Mouse (Mus musculus) limb, embryonic 13.5 days (tissue): ENCODE data around the gene Gtf3c2. TPM values are rescaled to one million over a fixed set of nuclear protein-coding genes. Genes with fewer than 3 reads are reported as not detected.
A peak's percentile ranks its signal among the peaks of the same experiment; 100 is the strongest.

Experiments used
- ATAC-seq: fragments of 200-750 bp; cut with Nextera tagmentation; 2 replicates; pipeline ENCODE4 v1.8.0; 2017; ENCODE audit warnings: low read depth, moderate number of reproducible peaks, moderate TSS enrichment; ENCODE audit not compliant: low FRiP score
- H3K27ac ChIP-seq: fragments of 300-500 bp; sonication (generic); 2 replicates; pipeline ENCODE4 v1.5.1; 2015; ENCODE audit warnings: inconsistent platforms, mild to moderate bottlenecking, moderate library complexity
- H3K27me3 ChIP-seq: fragments of 300-500 bp; sonication (generic); 2 replicates; pipeline ENCODE4 v1.6.1; 2015; ENCODE audit warnings: mild to moderate bottlenecking, inconsistent platforms
- H3K36me3 ChIP-seq: fragments of 300-500 bp; sonication (generic); 2 replicates; pipeline ENCODE4 v1.6.1; 2015; ENCODE audit warnings: inconsistent platforms, mild to moderate bottlenecking, moderate library complexity
- H3K4me1 ChIP-seq: fragments of 300-500 bp; sonication (generic); 2 replicates; pipeline ENCODE4 v1.6.1; 2015; ENCODE audit warnings: inconsistent platforms
- H3K4me2 ChIP-seq: fragments of 300-500 bp; sonication (generic); replicated peaks from 2 replicates; pipeline ENCODE4 v1.6.1; 2015; ENCODE audit warnings: inconsistent platforms, mild to moderate bottlenecking, moderate library complexity
- H3K4me3 ChIP-seq: fragments of 300-500 bp; sonication (generic); 2 replicates; pipeline ENCODE4 v1.5.1; 2015; ENCODE audit warnings: moderate library complexity, mild to moderate bottlenecking, inconsistent platforms
- H3K9ac ChIP-seq: fragments of 300-500 bp; sonication (generic); 2 replicates; pipeline ENCODE4 v1.6.1; 2015; ENCODE audit warnings: mild to moderate bottlenecking, inconsistent platforms
- H3K9me3 ChIP-seq: fragments of 300-500 bp; sonication (generic); 2 replicates; pipeline ENCODE4 v1.6.1; 2016; ENCODE audit warnings: inconsistent platforms
- WGBS: fragments of 180-500 bp; shearing (Covaris S2); methylation state at CpG from one replicate; pipeline ENCODE4 v1.1.7; 2015; 5-methylcytosine and 5-hydroxymethylcytosine counted together
- polyA plus RNA-seq: library from polyadenylated mRNA; unstranded; fragments of >200 nt; fragmentation: Nextera tagmentation; extraction: Ambion mirVana; gene quantifications from 2 replicates; pipeline ENCODE4 v1.2.1, GENCODE M21; 2015

The Gtf3c2 gene
- polyA plus RNA-seq, 1 experiment from 2014 or later, result 92.4 TPM

DNA sequence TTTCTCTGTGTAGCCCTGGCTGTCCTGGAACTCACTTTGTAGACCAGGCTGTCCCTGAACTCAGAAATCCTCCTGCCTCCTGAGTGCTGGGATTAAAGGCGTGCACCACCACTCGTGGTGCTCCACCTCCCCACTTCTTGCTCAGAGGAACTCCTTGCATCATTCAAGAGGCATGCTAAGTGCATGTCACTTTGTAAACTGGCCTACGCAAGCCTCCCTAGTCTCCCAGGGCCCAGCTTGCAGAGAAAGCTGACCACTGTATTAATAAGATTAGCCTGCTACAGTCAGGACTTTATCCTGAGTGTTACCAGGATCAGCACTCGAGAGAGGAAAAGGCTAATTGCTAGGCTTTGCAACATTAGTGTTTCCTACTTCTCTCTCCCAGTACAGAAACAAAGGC lies 11.3 kb downstream of the Gtf3c2 start:
- 92% methylated on average over 4 of the region's 4 CpGs for WGBS
- Histone ChIP-seq H3K9ac (no peak overlapping the region), H3K9me3 (no peaks in the 10 kb centered on the region), H3K4me3 (no peak overlapping the region), H3K4me1 (no peaks in the 10 kb centered on the region), H3K27me3 (no peaks in the 10 kb centered on the region), H3K27ac (no peak overlapping the region), H3K36me3 (peaks cover 97% of the 10 kb centered on the region), H3K4me2 (no peak overlapping the region)
- ATAC-seq, result no peak

GRCm38 (mm10) chr5:31164878-31165277 lies 15.1 kb downstream of the Gtf3c2 start:
- H3K9ac ChIP-seq, result no peak overlapping the region
- no peak overlapping the region for H3K4me3 ChIP-seq
- H3K27ac ChIP-seq, result no peak overlapping the region
- H3K4me2 ChIP-seq, result no peak overlapping the region
- no peaks in the 10 kb centered on the region for H3K9me3 ChIP-seq
- WGBS, result 85% methylated on average over 1 of the region's 1 CpGs
- peaks cover 89% of the 10 kb centered on the region for H3K36me3 ChIP-seq
- H3K27me3 ChIP-seq, result no peaks in the 10 kb centered on the region
- no peaks in the 10 kb centered on the region for H3K4me1 ChIP-seq
- no peak for ATAC-seq

DNA sequence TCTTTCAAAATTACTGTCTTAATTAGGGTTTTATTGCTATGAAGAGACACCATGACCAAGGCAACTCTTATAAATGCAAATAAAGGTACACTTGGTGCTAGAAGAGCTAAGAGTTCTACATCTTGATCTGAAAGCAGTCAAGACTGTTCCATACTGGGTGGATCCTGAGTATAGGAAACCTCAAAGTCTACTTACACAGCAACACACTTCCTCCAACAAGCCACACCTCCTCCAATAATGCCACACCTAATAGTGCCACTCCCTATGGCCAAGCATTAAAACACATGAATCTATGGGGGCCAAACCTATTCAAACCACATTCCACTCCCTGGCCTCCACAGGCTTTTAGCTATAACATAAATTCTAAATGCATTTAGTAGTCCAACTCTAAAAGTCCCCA lies 17.5 kb downstream of the Gtf3c2 start:
- Histone ChIP-seq H3K4me3 (no peak overlapping the region), H3K4me1 (no peaks in the 10 kb centered on the region), H3K36me3 (peaks cover 89% of the 10 kb centered on the region), H3K9me3 (no peaks in the 10 kb centered on the region), H3K27ac (no peak overlapping the region), H3K27me3 (no peaks in the 10 kb centered on the region), H3K4me2 (no peak overlapping the region), H3K9ac (no peak overlapping the region)
- ATAC-seq, result no peak

DNA sequence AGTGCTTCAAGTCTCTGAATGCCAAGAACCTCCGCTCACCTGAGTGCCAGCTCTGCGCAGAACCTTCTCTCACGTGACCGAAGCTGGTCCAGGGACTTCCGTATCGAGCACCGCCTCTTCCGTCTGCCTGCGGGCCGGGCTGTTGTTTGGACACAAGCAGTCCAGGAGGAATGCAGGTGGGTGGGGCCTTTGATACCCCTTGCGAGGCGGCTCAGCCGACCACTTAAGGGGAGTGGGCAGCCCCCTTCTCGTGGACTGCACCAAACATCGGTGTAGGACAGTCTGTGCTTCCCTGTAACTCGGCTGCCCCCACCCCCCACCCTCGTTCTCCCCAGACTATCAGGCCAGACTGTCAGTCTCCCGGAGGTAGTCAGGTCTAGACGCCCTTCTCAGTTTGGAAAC lies 25.8 kb downstream of the Gtf3c2 start, which contains the start of gene Mpv17:
Gene Mpv17, minus strand, starts transcription at position 100 of the 402 bp plus-strand sequence.
- peak within 1 kb of the TSS; percentile 85 for H3K27ac ChIP-seq
- under 1% methylated on average over 19 of the region's 19 CpGs for WGBS
- H3K27me3 ChIP-seq, result no peaks in the 10 kb centered on the region
- peak within 1 kb of the TSS; percentile 90 for H3K4me2 ChIP-seq
- peak; percentile 97 for ATAC-seq
- no peaks in the 10 kb centered on the region for H3K9me3 ChIP-seq
- peaks cover 55% of the 10 kb centered on the region for H3K36me3 ChIP-seq
- H3K4me1 ChIP-seq, result peaks cover 14% of the 10 kb centered on the region
- H3K4me3 ChIP-seq, result peak within 1 kb of the TSS; percentile 62
- peak within 1 kb of the TSS; percentile 75 for H3K9ac ChIP-seq

GRCm38 (mm10) chr5:31153516-31154151 lies 26.3 kb downstream of the Gtf3c2 start:
- Histone ChIP-seq H3K27ac (no peak overlapping the region), H3K9me3 (no peaks in the 10 kb centered on the region), H3K4me1 (peaks cover 14% of the 10 kb centered on the region), H3K4me3 (peak overlapping the region; percentile 62), H3K4me2 (peak overlapping the region; percentile 90), H3K9ac (peak overlapping the region; percentile 70), H3K27me3 (no peaks in the 10 kb centered on the region), H3K36me3 (peaks cover 50% of the 10 kb centered on the region)
- peak; percentile 12; the same call in 1 of the 2 replicates for ATAC-seq
- 37% methylated on average over 6 of the region's 6 CpGs for WGBS

GRCm38 (mm10) chr5:31151746-31152145 lies 28.2 kb downstream of the Gtf3c2 start:
- H3K4me2 ChIP-seq, result no peak overlapping the region
- no peak overlapping the region for H3K9ac ChIP-seq
- no peaks in the 10 kb centered on the region for H3K9me3 ChIP-seq
- H3K4me1 ChIP-seq, result peaks cover 14% of the 10 kb centered on the region
- WGBS, result 87% methylated on average over 3 of the region's 3 CpGs
- no peak overlapping the region for H3K27ac ChIP-seq
- no peak overlapping the region for H3K4me3 ChIP-seq
- H3K27me3 ChIP-seq, result no peaks in the 10 kb centered on the region
- no peak for ATAC-seq
- peaks cover 46% of the 10 kb centered on the region for H3K36me3 ChIP-seq

DNA sequence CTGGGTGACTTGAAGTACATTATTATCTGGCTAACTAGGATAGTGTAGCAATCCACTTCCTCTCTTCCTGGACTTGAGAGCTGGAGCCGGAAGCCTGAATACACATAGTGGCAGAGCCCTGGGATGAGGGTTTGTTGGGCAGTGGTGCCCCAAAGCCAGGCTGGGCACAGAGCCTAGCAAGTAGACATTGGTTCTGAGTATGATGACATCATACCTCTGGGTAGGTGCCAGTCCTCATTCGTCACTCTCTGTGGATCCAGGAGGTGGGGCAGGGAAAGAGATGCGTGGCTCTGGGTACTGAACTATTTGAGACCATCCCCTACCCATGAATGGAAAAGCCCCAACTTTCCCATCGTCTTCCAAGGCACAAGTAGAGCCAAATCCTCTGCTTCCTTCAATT lies 30.2 kb downstream of the Gtf3c2 start:
- Histone ChIP-seq H3K4me3 (no peak overlapping the region), H3K9ac (no peak overlapping the region), H3K4me1 (peaks cover 11% of the 10 kb centered on the region), H3K36me3 (peaks cover 51% of the 10 kb centered on the region), H3K9me3 (no peaks in the 10 kb centered on the region), H3K27ac (no peak overlapping the region), H3K27me3 (no peaks in the 10 kb centered on the region), H3K4me2 (no peak overlapping the region)
- 95% methylated on average over 4 of the region's 4 CpGs for WGBS
- ATAC-seq, result no peak

DNA sequence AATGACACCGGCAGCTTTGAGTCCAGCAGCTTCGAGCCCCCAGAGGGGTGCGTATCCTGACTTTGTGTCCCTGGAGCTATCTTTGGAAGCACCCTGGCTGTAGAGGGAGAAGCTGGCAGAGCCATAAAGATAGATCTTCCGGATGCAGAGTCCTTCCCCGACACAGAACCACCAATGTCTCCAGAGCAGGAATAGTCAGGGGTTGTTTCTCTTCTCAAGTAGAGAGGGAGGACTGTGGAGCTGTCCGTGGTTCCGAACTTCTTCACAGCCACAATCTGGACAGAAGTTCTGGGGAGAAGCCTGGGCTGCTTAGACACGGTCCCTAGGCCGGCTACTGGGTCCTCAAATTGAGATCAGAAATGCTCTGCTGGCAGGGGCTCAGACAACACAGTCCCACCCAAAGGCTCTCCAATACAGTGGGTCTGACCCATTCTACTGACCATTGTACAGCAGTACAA lies 40.9 kb downstream of the Gtf3c2 start:
- peaks cover 63% of the 10 kb centered on the region for H3K27me3 ChIP-seq
- H3K4me3 ChIP-seq, result peak overlapping the region; percentile 26; the same call in 1 of the 2 replicates
- peak overlapping the region; percentile 53 for H3K4me2 ChIP-seq
- H3K9ac ChIP-seq, result no peak overlapping the region
- no peak for ATAC-seq
- WGBS, result 13% methylated on average over 9 of the region's 9 CpGs
- peaks cover 21% of the 10 kb centered on the region for H3K36me3 ChIP-seq
- H3K4me1 ChIP-seq, result peaks cover 24% of the 10 kb centered on the region
- no peak overlapping the region for H3K27ac ChIP-seq
- no peaks in the 10 kb centered on the region for H3K9me3 ChIP-seq

DNA sequence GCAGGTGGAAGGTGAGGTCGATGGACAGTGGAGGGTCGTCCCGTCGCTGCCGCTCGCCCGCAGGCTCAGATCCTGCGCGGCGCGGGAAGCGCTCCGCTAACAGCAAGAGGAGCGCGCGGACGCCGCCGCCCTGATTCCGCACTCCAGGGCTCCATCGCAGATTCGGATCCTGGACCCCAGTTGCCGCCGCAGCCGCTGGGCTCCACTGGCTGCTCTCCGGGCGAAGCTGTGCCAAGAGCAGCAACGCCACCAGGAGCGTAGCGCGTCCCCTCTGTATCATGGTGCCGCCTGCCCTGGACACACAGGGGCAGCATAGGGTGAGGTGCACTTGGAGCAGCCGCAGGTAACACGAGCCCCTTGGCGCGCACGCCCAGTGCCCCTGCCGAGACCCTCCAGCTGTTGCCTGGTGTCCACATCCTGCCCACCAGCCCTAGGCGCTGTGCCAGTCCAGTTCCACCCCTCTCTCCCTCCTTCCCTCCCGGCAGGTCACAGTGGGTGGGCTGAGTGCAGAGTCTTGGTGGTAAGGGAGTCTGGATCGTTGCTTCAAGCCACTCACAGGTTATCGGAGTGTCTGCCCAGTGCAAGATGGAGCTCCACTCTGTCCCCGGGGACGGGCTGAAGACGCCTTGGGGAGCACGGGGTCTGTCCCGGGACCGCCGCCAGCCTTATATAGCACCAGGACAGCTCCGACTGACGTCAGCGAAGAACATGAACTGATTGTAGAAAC lies 41.5 kb downstream of the Gtf3c2 start, which contains the start of gene Ucn:
Gene Ucn, minus strand, starts transcription at position 589 of the 727 bp plus-strand sequence.
- no peak for ATAC-seq
- H3K4me2 ChIP-seq, result peak within 1 kb of the TSS; percentile 53
- peaks cover 24% of the 10 kb centered on the region for H3K4me1 ChIP-seq
- WGBS, result 2% methylated on average over 52 of the region's 52 CpGs
- peaks cover 17% of the 10 kb centered on the region for H3K36me3 ChIP-seq
- H3K4me3 ChIP-seq, result peak within 1 kb of the TSS; percentile 26
- no peak within 1 kb of the TSS for H3K27ac ChIP-seq
- H3K9ac ChIP-seq, result no peak within 1 kb of the TSS
- H3K27me3 ChIP-seq, result peaks cover 69% of the 10 kb centered on the region
- no peaks in the 10 kb centered on the region for H3K9me3 ChIP-seq

GRCm38 (mm10) chr5:31137658-31138057 lies 42.3 kb downstream of the Gtf3c2 start:
- H3K4me2 ChIP-seq, result peak overlapping the region; percentile 53
- H3K27ac ChIP-seq, result no peak overlapping the region
- H3K36me3 ChIP-seq, result peaks cover 14% of the 10 kb centered on the region
- ATAC-seq, result no peak
- H3K27me3 ChIP-seq, result peaks cover 71% of the 10 kb centered on the region
- no peaks in the 10 kb centered on the region for H3K9me3 ChIP-seq
- WGBS, result 2% methylated on average over 13 of the region's 13 CpGs
- H3K9ac ChIP-seq, result no peak overlapping the region
- H3K4me1 ChIP-seq, result peaks cover 24% of the 10 kb centered on the region
- peak overlapping the region; percentile 26 for H3K4me3 ChIP-seq

- WGBS, result under 1% methylated on average over 33 of the region's 33 CpGs
- Histone ChIP-seq H3K9ac (no peak overlapping the region), H3K27ac (no peak overlapping the region), H3K36me3 (peaks cover 12% of the 10 kb centered on the region), H3K27me3 (peaks cover 77% of the 10 kb centered on the region), H3K4me2 (peak overlapping the region; percentile 53), H3K4me3 (peak overlapping the region; percentile 26; the same call in 1 of the 2 replicates), H3K4me1 (peaks cover 24% of the 10 kb centered on the region), H3K9me3 (no peaks in the 10 kb centered on the region)
- ATAC-seq, result no peak
Observed at GRCm38 (mm10) chr5:31136730-31137424, 43.1 kb downstream of the Gtf3c2 start.

DNA sequence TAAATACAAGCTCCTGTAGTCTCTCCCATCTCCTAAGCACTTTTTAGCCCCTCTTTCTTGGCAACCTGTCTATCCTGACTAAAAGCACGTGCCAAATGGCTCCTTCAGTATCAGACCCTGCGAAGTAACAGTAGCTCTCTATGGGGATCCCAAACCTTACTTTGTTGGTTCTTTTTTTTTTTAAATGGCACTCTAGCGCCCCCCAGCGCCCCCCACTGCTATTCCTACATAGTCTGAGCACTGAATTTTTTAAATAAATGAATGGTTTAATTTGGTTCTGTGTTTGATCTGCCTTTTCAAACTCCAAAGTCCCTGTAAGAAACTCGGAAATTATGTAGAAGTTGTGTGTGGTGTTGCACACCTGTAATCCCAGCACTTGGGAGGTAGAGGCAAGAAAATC lies 53.9 kb downstream of the Gtf3c2 start:
- WGBS, result 36% methylated on average over 5 of the region's 5 CpGs
- no peaks in the 10 kb centered on the region for H3K36me3 ChIP-seq
- no peak overlapping the region for H3K9ac ChIP-seq
- no peaks in the 10 kb centered on the region for H3K4me1 ChIP-seq
- ATAC-seq, result no peak
- H3K4me3 ChIP-seq, result no peak overlapping the region
- H3K27me3 ChIP-seq, result peaks cover 9% of the 10 kb centered on the region
- no peaks in the 10 kb centered on the region for H3K9me3 ChIP-seq
- no peak overlapping the region for H3K27ac ChIP-seq
- no peak overlapping the region for H3K4me2 ChIP-seq
